ENCODE assay signal across 11 mouse cellular contexts in genomic region chr11:11848467-11848866, GRCm38 (mm10). TPM values are rescaled to one million over a fixed set of nuclear protein-coding genes. Genes with fewer than 3 reads are reported as not detected.
"Had no signal": no experiment of that assay in that cellular context is flagged by ENCODE, and none has a peak within 500 bp of the region (broad histone marks: within the 10 kb centered on the region; RNA-seq: fewer than 3 reads in every experiment).

No protein-coding gene starts in this region.

- ATAC-seq: intestine, postnatal 0 days; midbrain, embryonic 13.5 days had no signal

- H3K27me3 ChIP-seq: limb, embryonic 12.5 days; liver, embryonic 15.5 days; midbrain, embryonic 13.5 days had no signal

- H3K27ac ChIP-seq: limb, embryonic 12.5 days; liver, embryonic 15.5 days; midbrain, embryonic 13.5 days had no signal

- H3K4me3 ChIP-seq: limb, embryonic 12.5 days; liver, embryonic 15.5 days; midbrain, embryonic 13.5 days had no signal

- H3K9ac ChIP-seq: limb, embryonic 12.5 days; liver, embryonic 15.5 days; lung, embryonic 14.5 days; midbrain, embryonic 13.5 days had no signal

- DNase-seq: kidney, adult 8-10 months; kidney, postnatal 36 days; lung, embryonic 14.5 days; right cerebral cortex, postnatal 14 days; thymus, adult 18-20 months; thymus, postnatal 14 days had no signal

- H3K4me2 ChIP-seq: limb, embryonic 12.5 days; liver, embryonic 15.5 days; lung, embryonic 14.5 days; midbrain, embryonic 13.5 days had no signal

- H3K9me3 ChIP-seq: limb, embryonic 12.5 days; liver, embryonic 15.5 days; midbrain, embryonic 13.5 days had no signal

- H3K36me3 ChIP-seq: limb, embryonic 12.5 days; liver, embryonic 15.5 days; midbrain, embryonic 13.5 days had no signal

RNA-seq across cellular contexts. Expression of gene Ddc, which starts 49.5 kb away (rescaled TPM):
- total RNA-seq: megakaryocyte progenitor cell, adult 5-6 weeks had no signal
